Mouse (Mus musculus): ENCODE measurements around the gene Ssr2.

GRCm38 (mm10) chr3:88624324-88624723 lies 48.6 kb downstream of the Ssr2 start:
- TF ChIP-seq CTCF (IDR thresholded peaks at IDR 0.05; ENCODE audit: low read depth, low read length) (no peak), POLR2A (IDR thresholded peaks at IDR 0.05; ENCODE audit: extremely low read depth, insufficient read depth, low read length) (no peak)

Data from liver, adult 2 months (tissue).